Mouse (Mus musculus) limb, embryonic 11.5 days (tissue): ENCODE results near the gene Eif4g3. TPM values are rescaled to one million over a fixed set of nuclear protein-coding genes. Genes with fewer than 3 reads are reported as not detected.

Experiments
- ATAC-seq: fragments of 200-750 bp; cut with Nextera tagmentation; 2 replicates; pipeline ENCODE4 v1.8.0; 2017; ENCODE audit warnings: low read depth; ENCODE audit not compliant: insufficient number of reproducible peaks, low FRiP score, low TSS enrichment
- DNase-seq: peaks from one replicate; pipeline ENCODE4 v3.0.0-alpha.2; 2015; ENCODE audit warnings: low spot score
- H3K27ac ChIP-seq: fragments of 300-500 bp; sonication (generic); replicated peaks from 2 replicates; pipeline ENCODE4 v1.5.1; 2014; ENCODE audit warnings: low read depth, mild to moderate bottlenecking, low read length
- H3K27me3 ChIP-seq: fragments of 300-500 bp; sonication (generic); 2 replicates; pipeline ENCODE4 v1.6.1; 2014; ENCODE audit warnings: mild to moderate bottlenecking, low read length, mixed read lengths; ENCODE audit not compliant: control insufficient read depth, insufficient read depth
- H3K36me3 ChIP-seq: fragments of 300-500 bp; sonication (generic); 2 replicates; pipeline ENCODE4 v1.6.1; 2014; ENCODE audit warnings: mild to moderate bottlenecking, low read length, moderate library complexity, mixed read lengths; ENCODE audit not compliant: control insufficient read depth, insufficient read depth
- H3K4me1 ChIP-seq: fragments of 300-500 bp; sonication (generic); 2 replicates; pipeline ENCODE4 v1.6.1; 2014; ENCODE audit warnings: low read length, mixed read lengths; ENCODE audit not compliant: control insufficient read depth, insufficient read depth
- H3K4me2 ChIP-seq: fragments of 300-500 bp; sonication (generic); 2 replicates; pipeline ENCODE4 v1.6.1; 2014; ENCODE audit warnings: low read depth, mild to moderate bottlenecking, moderate library complexity; ENCODE audit not compliant: severe bottlenecking
- H3K4me3 ChIP-seq: fragments of 300-500 bp; sonication (generic); 2 replicates; pipeline ENCODE4 v1.5.1; 2014; ENCODE audit warnings: low read depth, low read length
- H3K9ac ChIP-seq: fragments of 300-500 bp; sonication (generic); 2 replicates; pipeline ENCODE4 v1.6.1; 2014; ENCODE audit warnings: mild to moderate bottlenecking, low read length
- H3K9me3 ChIP-seq: fragments of 300-500 bp; sonication (generic); 2 replicates; pipeline ENCODE4 v1.6.1; 2016; ENCODE audit warnings: low read length; ENCODE audit not compliant: control insufficient read depth
- WGBS: fragments of 180-500 bp; shearing (Covaris S2); extraction: QIAGEN DNeasy Blood & Tissue Kit; methylation state at CpG from one replicate; pipeline ENCODE4 v1.1.7; 2014; 5-methylcytosine and 5-hydroxymethylcytosine counted together
- microRNA-seq: library from miRNA; unstranded; fragments of <30 nt; microRNA quantifications from one replicate; pipeline ENCODE4, GENCODE M21; 2016
- polyA plus RNA-seq: library from polyadenylated mRNA; unstranded; fragments of >200 nt; fragmentation: Nextera tagmentation; extraction: Ambion mirVana; gene quantifications from 2 replicates; pipeline ENCODE4 v1.2.1, GENCODE M21; 2014

Gene Eif4g3
- polyA plus RNA-seq, 1 experiment from 2014 or later: 45.5 TPM

GRCm38 (mm10) chr4:138257116-138257687 is 264.4 kb downstream of the Eif4g3 start:
- Histone ChIP-seq H3K36me3 (no peaks in the 10 kb centered on the region), H3K4me3 (no peak overlapping the region), H3K9ac (no peak overlapping the region), H3K27me3 (peaks cover 13% of the 10 kb centered on the region), H3K4me1 (peaks cover 10% of the 10 kb centered on the region), H3K9me3 (no peaks in the 10 kb centered on the region), H3K4me2 (no peak overlapping the region), H3K27ac (no peak overlapping the region)
- WGBS: 86% methylated on average over 22 of the region's 22 CpGs
- DNase-seq (no peak), ATAC-seq (no peak)

Small RNA genes lying within 50 kb of the gene (microRNA-seq; reads per million reads assigned to microRNA genes)
- 4.9 reads per million, percentile 10 among the genes with 10 or more reads in this experiment for gene Mir6399

Other genes starting within 250 kb of the Eif4g3 start
- gene Alpl, start 196.6 kb upstream of the Eif4g3 start, polyA plus RNA-seq: 2.9 and 4.8 TPM in 2 replicates
- 38.0 and 39.0 TPM in 2 replicates for gene Ece1, start 130.8 kb upstream of the Eif4g3 start, polyA plus RNA-seq
- 189 TPM in 2 replicates for gene Hp1bp3, start 223.3 kb downstream of the Eif4g3 start, polyA plus RNA-seq